Mouse (Mus musculus) thymus, adult 2 months (tissue): ENCODE measurements at regions not wholly inside any gene's neighbourhood (a gene's known extent, or its start where the extent isn't known, plus 50 kb on each side); places are given as distances from the start of the nearest gene placed in this dataset.

ENCODE experiments used
- DNase-seq: peaks from one replicate; pipeline ENCODE4 v3.0.0; 2021
- H3K27ac ChIP-seq: fragments of 200-500 bp; 2 replicates; pipeline ENCODE4 v1.5.1; 2012; ENCODE audit warnings: low read length, control low read depth; ENCODE audit not compliant: control insufficient read depth, insufficient read depth
- H3K27me3 ChIP-seq: fragments of 200-500 bp; 2 replicates; pipeline ENCODE4 v1.6.1; 2012; ENCODE audit warnings: mild to moderate bottlenecking, low read length, moderate library complexity, mixed read lengths; ENCODE audit not compliant: control insufficient read depth, insufficient read depth
- H3K36me3 ChIP-seq: fragments of 200-500 bp; 2 replicates; pipeline ENCODE4 v1.6.1; 2012; ENCODE audit warnings: mild to moderate bottlenecking, low read length, moderate library complexity; ENCODE audit not compliant: control insufficient read depth, insufficient read depth
- H3K4me1 ChIP-seq: fragments of 200-500 bp; replicated peaks from 2 replicates; pipeline ENCODE4 v1.6.1; 2012; ENCODE audit warnings: low read length; ENCODE audit not compliant: control insufficient read depth, insufficient read depth
- H3K4me3 ChIP-seq: fragments of 200-500 bp; 2 replicates; pipeline ENCODE4 v1.5.1; 2012; ENCODE audit warnings: mild to moderate bottlenecking, low read length, control low read depth, moderate library complexity; ENCODE audit not compliant: control insufficient read depth, insufficient read depth
- CTCF ChIP-seq: fragments of 200-500 bp; IDR thresholded peaks from 2 replicates; pipeline ENCODE4 v1.5.1; 2012; ENCODE audit warnings: mild to moderate bottlenecking, control low read depth, low read length, moderate library complexity, borderline replicate concordance; ENCODE audit not compliant: control insufficient read depth, poor library complexity, insufficient read depth; ENCODE audit errors: extremely low read depth
- POLR2A ChIP-seq: fragments of 200-500 bp; IDR thresholded peaks from 2 replicates; pipeline ENCODE4 v1.6.1; 2012; ENCODE audit warnings: mild to moderate bottlenecking, low read length, control low read depth, moderate library complexity; ENCODE audit not compliant: control insufficient read depth, poor library complexity, insufficient read depth; ENCODE audit errors: extremely low read depth
- WGBS: fragments of 180-500 bp; shearing (Covaris S2); methylation state at CpG from one replicate; pipeline ENCODE4 v1.1.7; 2018; 5-methylcytosine and 5-hydroxymethylcytosine counted together

DNA sequence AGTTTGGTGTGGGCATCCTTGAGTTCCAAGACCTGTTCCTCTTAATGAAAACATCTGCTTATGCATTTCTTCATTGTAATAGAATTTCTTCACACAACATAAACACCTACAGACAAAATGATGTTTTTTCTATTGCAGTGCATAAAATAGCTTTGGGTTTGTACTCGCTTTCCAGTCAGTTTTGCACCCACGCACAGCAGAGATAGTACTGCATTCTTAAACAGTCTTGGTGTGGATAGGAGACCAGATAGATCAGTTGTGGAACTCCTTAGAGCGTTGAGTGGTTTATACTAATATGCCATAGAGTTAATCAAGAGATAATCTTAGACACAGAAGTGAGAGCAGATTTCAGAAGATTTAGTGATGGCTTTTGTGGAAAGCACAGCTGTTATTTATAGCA, 273.7 kb upstream of the Gm5148 start:
- TF ChIP-seq POLR2A: no peak
- TF ChIP-seq CTCF: no peak
- 84% methylated on average over 3 of the region's 3 CpGs for WGBS
- Histone ChIP-seq H3K27me3 (no peaks in the 10 kb centered on the region), H3K4me1 (no peaks in the 10 kb centered on the region), H3K36me3 (no peaks in the 10 kb centered on the region), H3K27ac (no peak overlapping the region), H3K4me3 (no peak overlapping the region)
- no peak for DNase-seq

DNA sequence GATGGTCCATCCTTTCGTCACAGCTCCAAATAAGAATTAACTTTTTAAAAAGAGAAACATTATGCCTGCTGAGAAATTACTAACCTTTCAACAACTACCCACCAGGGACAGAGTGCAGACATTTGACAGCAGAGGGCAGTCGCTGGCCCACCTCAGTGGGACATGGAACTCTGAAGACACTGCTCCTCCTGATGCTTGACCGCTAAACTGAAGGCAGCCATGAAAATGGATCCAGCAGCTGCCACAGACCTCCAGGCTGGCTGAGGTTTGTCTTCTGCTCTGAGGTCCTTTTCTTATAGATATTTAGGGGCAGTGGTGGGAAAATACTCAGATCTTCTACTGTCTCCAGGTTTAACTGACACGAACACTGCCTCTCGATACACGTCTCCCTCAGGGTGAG, 265.7 kb upstream of the Gm5148 start:
- Histone ChIP-seq H3K27ac (no peak overlapping the region), H3K4me3 (no peak overlapping the region), H3K36me3 (no peaks in the 10 kb centered on the region), H3K27me3 (no peaks in the 10 kb centered on the region), H3K4me1 (no peaks in the 10 kb centered on the region)
- 97% methylated on average over 6 of the region's 6 CpGs for WGBS
- DNase-seq: no peak
- no peak for TF ChIP-seq CTCF
- no peak for TF ChIP-seq POLR2A

- no peaks in the 10 kb centered on the region for H3K36me3 ChIP-seq
- H3K4me1 ChIP-seq: no peaks in the 10 kb centered on the region
- no peak for DNase-seq
- TF ChIP-seq CTCF (no peak), POLR2A (no peak)
- 92% methylated on average over 20 of the region's 20 CpGs for WGBS
- H3K4me3 ChIP-seq: no peak overlapping the region
- no peaks in the 10 kb centered on the region for H3K27me3 ChIP-seq
- no peak overlapping the region for H3K27ac ChIP-seq
Measured at GRCm38 (mm10) chr3:37987775-37988505, 263.6 kb upstream of the Gm5148 start.

DNA sequence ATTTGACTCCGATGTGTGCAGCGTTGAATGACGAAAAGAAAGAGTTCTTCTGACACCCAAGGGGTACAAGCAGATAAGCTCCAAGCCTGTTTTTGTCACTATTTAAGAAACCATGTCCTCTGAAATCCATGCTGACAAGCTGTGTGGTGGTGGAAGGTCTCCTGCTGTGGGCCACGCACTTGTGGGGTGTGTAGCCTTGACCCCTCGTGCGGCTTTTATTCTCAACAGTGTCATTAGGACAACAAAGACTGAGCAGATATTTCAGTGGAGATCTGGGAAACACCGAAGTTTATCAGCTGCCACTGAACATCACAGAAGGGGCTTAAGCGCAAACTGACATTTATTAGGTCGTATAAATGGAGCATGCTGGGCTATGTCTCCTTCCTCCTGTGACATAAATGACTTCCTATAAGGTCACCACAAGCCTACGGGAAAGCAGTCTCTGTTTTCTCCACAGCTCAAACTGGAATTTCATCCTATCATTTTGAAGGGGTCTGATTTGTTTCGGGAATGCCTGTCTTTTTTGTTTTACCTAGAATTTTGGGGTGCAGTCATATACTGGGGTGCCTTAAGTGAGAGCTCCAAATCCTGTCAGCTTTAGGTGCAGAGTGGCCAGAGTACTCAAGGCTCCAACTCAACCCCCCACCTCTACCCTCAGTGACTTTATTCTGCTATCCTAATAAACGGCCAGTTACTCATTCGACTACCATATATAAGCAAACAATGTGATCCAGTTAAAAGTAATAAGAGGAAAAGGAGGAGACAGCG, 262.9 kb upstream of the Gm5148 start:
- no peak for DNase-seq
- no peaks in the 10 kb centered on the region for H3K27me3 ChIP-seq
- no peak overlapping the region for H3K4me3 ChIP-seq
- TF ChIP-seq CTCF (no peak), POLR2A (no peak)
- no peaks in the 10 kb centered on the region for H3K36me3 ChIP-seq
- WGBS: 92% methylated on average over 14 of the region's 14 CpGs
- H3K27ac ChIP-seq: no peak overlapping the region
- no peaks in the 10 kb centered on the region for H3K4me1 ChIP-seq

GRCm38 (mm10) chr3:37984706-37985105, 260.4 kb upstream of the Gm5148 start:
- no peaks in the 10 kb centered on the region for H3K36me3 ChIP-seq
- no peaks in the 10 kb centered on the region for H3K4me1 ChIP-seq
- H3K27ac ChIP-seq: no peak overlapping the region
- TF ChIP-seq POLR2A: no peak
- no peak for TF ChIP-seq CTCF
- DNase-seq: no peak
- 95% methylated on average over 9 of the region's 9 CpGs for WGBS
- H3K27me3 ChIP-seq: no peaks in the 10 kb centered on the region
- no peak overlapping the region for H3K4me3 ChIP-seq

GRCm38 (mm10) chr3:37981481-37982180, 257.3 kb upstream of the Gm5148 start:
- TF ChIP-seq POLR2A: no peak
- H3K4me3 ChIP-seq: no peak overlapping the region
- H3K36me3 ChIP-seq: no peaks in the 10 kb centered on the region
- no peaks in the 10 kb centered on the region for H3K27me3 ChIP-seq
- WGBS: 89% methylated on average over 7 of the region's 7 CpGs
- DNase-seq: no peak
- peaks cover 5% of the 10 kb centered on the region for H3K4me1 ChIP-seq
- H3K27ac ChIP-seq: no peak overlapping the region
